Mouse (Mus musculus): ENCODE measurements at regions not wholly inside any gene's neighbourhood (a gene's known extent, or its start where the extent isn't known, plus 50 kb on each side); places are given as distances from the start of the nearest gene placed in this dataset.
A peak's percentile ranks its signal among the peaks of the same experiment; 100 is the strongest.
"Not testable (repeated sequence)": the region's sequence is repeated elsewhere in the genome, so short reads cannot be mapped to it uniquely, and the experiment has no call there.

- intact Hi-C loops (cut with DNase I), result no loop called here
- DNase-seq (ENCODE audit: extremely low spot score in 1 of 2, low spot score in 2 of 2), result no peak
Measured at GRCm38 (mm10) chr14:108828668-108829067, 85.3 kb downstream of the Slitrk1 start.

- intact Hi-C loops (cut with DNase I), result no loop called here
- DNase-seq (ENCODE audit: extremely low spot score in 1 of 2, low spot score in 2 of 2), result no peak
Measured at GRCm38 (mm10) chr14:108821539-108821938, 92.4 kb downstream of the Slitrk1 start.

- intact Hi-C loops (cut with DNase I), result no loop called here
- DNase-seq (ENCODE audit: extremely low spot score in 1 of 2, low spot score in 2 of 2), result no peak
Measured at GRCm38 (mm10) chr14:108819370-108819769, 94.6 kb downstream of the Slitrk1 start.

- intact Hi-C loops (cut with DNase I), result loop anchor here (5.0 kb wide), 1 partner anchor 107 kb away; the partner anchor contains the start of gene Slitrk1
- DNase-seq (ENCODE audit: extremely low spot score in 1 of 2, low spot score in 2 of 2), result peak; percentile 57 to 60
Measured at GRCm38 (mm10) chr14:108805394-108805982, 108.5 kb downstream of the Slitrk1 start.

GRCm38 (mm10) chr14:108798884-108799283, 115.1 kb downstream of the Slitrk1 start:
- DNase-seq (ENCODE audit: extremely low spot score in 1 of 2, low spot score in 2 of 2), result no peak
- intact Hi-C loops (cut with DNase I), result no loop called here

- intact Hi-C loops (cut with DNase I), result no loop called here
- DNase-seq (ENCODE audit: extremely low spot score in 1 of 2, low spot score in 2 of 2), result no peak
Measured at GRCm38 (mm10) chr14:108792445-108792844, 121.5 kb downstream of the Slitrk1 start.

- DNase-seq (ENCODE audit: extremely low spot score in 1 of 2, low spot score in 2 of 2), result peak; percentile 24 to 27
- intact Hi-C loops (cut with DNase I), result no loop called here
Measured at GRCm38 (mm10) chr14:108791296-108791695, 122.7 kb downstream of the Slitrk1 start.

GRCm38 (mm10) chr14:108748730-108749129, 165.2 kb downstream of the Slitrk1 start:
- no peak for DNase-seq (ENCODE audit: extremely low spot score in 1 of 2, low spot score in 2 of 2)
- intact Hi-C loops (cut with DNase I), result no loop called here

GRCm38 (mm10) chr14:108711811-108712210, 202.1 kb downstream of the Slitrk1 start:
- intact Hi-C loops (cut with DNase I), result no loop called here
- DNase-seq (ENCODE audit: extremely low spot score in 1 of 2, low spot score in 2 of 2), result no peak

- intact Hi-C loops (cut with DNase I), result no loop called here
- DNase-seq (ENCODE audit: extremely low spot score in 1 of 2, low spot score in 2 of 2), result no peak
Measured at GRCm38 (mm10) chr14:108709101-108709631, 204.8 kb downstream of the Slitrk1 start.

- intact Hi-C loops (cut with DNase I); DNase-seq (ENCODE audit: extremely low spot score in 1 of 2, low spot score in 2 of 2): not testable (repeated sequence)
Measured at GRCm38 (mm10) chr14:108704662-108705061, 209.3 kb downstream of the Slitrk1 start.

- intact Hi-C loops (cut with DNase I), result no loop called here
- DNase-seq (ENCODE audit: extremely low spot score in 1 of 2, low spot score in 2 of 2), result peak in 1 of 2 experiments; percentile 3
Measured at GRCm38 (mm10) chr14:108664864-108665263, 249.1 kb downstream of the Slitrk1 start.

GRCm38 (mm10) chr14:108638291-108638690, 275.7 kb downstream of the Slitrk1 start:
- DNase-seq (ENCODE audit: extremely low spot score in 1 of 2, low spot score in 2 of 2), result no peak
- intact Hi-C loops (cut with DNase I), result no loop called here

- DNase-seq (ENCODE audit: extremely low spot score in 1 of 2, low spot score in 2 of 2), result no peak
Measured at GRCm38 (mm10) chr14:108635266-108635665, 278.7 kb downstream of the Slitrk1 start.

GRCm38 (mm10) chr14:108610028-108610427, 303.9 kb downstream of the Slitrk1 start:
- peak in 1 of 2 experiments; percentile 19 for DNase-seq (ENCODE audit: extremely low spot score in 1 of 2, low spot score in 2 of 2)
- intact Hi-C loops (cut with DNase I), result no loop called here

More at GRCm38 (mm10) chr14:108635266-108635665, 278.7 kb downstream of the Slitrk1 start:
- intact Hi-C loops (cut with DNase I), result no loop called here

Measured in left cerebral cortex, postnatal 10 days (tissue).